Mouse (Mus musculus) forebrain, embryonic 10.5 days (tissue): ENCODE measurements around the gene Psmb4. TPM values are rescaled to one million over a fixed set of nuclear protein-coding genes. Genes with fewer than 3 reads are reported as not detected.
"Not testable (repeated sequence)": the region's sequence is repeated elsewhere in the genome, so short reads cannot be mapped to it uniquely, and the experiment has no call there.

Source experiments
- DNase-seq: peaks from one replicate; pipeline ENCODE4 v3.0.0-alpha.2; 2017; ENCODE audit warnings: low spot score; ENCODE audit errors: extremely low spot score
- H3K27ac ChIP-seq: fragments of 300-500 bp; sonication (generic); 2 replicates; pipeline ENCODE4 v1.5.1; 2016; ENCODE audit warnings: mild to moderate bottlenecking
- H3K27me3 ChIP-seq: fragments of 300-500 bp; sonication (generic); 2 replicates; pipeline ENCODE4 v1.6.1; 2016; ENCODE audit warnings: mild to moderate bottlenecking; ENCODE audit not compliant: poor library complexity, severe bottlenecking
- H3K36me3 ChIP-seq: fragments of 300-500 bp; sonication (generic); replicated peaks from 2 replicates; pipeline ENCODE4 v1.6.1; 2016; ENCODE audit warnings: mild to moderate bottlenecking, moderate library complexity
- H3K4me1 ChIP-seq: fragments of 300-500 bp; sonication (generic); 2 replicates; pipeline ENCODE4 v1.6.1; 2016
- H3K4me3 ChIP-seq: fragments of 300-500 bp; sonication (generic); 2 replicates; pipeline ENCODE4 v1.5.1; 2016; ENCODE audit warnings: mild to moderate bottlenecking, moderate library complexity
- H3K9me3 ChIP-seq: fragments of 300-500 bp; sonication (generic); 2 replicates; pipeline ENCODE4 v1.6.1; 2016; ENCODE audit warnings: mild to moderate bottlenecking, moderate library complexity
- WGBS: fragments of 180-500 bp; shearing (Covaris S2); methylation state at CpG from one replicate; pipeline ENCODE4 v1.1.7; 2016; 5-methylcytosine and 5-hydroxymethylcytosine counted together
- polyA plus RNA-seq: library from polyadenylated mRNA; unstranded; fragments of >200 nt; fragmentation: Nextera tagmentation; extraction: Ambion mirVana; gene quantifications from 2 replicates; pipeline ENCODE4 v1.2.1, GENCODE M21; 2016

Gene Psmb4
- polyA plus RNA-seq, 1 experiment from 2014 or later, result 349 TPM

DNA sequence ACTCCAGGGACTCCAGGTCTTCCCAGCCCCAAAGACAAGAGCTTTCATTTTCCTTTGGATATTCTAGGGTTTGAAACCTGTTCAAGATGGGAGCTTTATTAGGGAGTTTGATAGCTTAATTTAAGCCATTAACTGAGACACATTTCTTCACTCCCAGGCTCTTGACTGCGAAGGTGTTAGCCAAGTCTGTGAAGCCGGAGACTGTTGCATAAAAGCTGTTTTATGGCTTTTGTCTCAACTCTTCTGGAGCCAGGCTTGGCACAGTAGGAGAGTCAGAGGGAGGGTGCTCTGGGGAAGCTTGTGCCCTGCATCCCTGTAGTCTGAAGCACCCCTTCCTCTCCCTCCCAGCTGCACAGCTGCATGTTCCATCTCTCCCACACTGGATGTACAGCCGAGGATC is 35.6 kb upstream of the Psmb4 start:
- Histone ChIP-seq H3K9me3 (no peaks in the 10 kb centered on the region), H3K4me3 (no peak overlapping the region), H3K27ac (no peak overlapping the region), H3K36me3 (no peaks in the 10 kb centered on the region), H3K27me3 (no peaks in the 10 kb centered on the region), H3K4me1 (peaks cover 10% of the 10 kb centered on the region)
- 73% methylated on average over 3 of the region's 3 CpGs for WGBS
- DNase-seq, result no peak

- Histone ChIP-seq H3K36me3 (no peaks in the 10 kb centered on the region), H3K27ac (no peak overlapping the region)
Measured at GRCm38 (mm10) chr3:94921104-94921503, 34.3 kb upstream of the Psmb4 start.

DNA sequence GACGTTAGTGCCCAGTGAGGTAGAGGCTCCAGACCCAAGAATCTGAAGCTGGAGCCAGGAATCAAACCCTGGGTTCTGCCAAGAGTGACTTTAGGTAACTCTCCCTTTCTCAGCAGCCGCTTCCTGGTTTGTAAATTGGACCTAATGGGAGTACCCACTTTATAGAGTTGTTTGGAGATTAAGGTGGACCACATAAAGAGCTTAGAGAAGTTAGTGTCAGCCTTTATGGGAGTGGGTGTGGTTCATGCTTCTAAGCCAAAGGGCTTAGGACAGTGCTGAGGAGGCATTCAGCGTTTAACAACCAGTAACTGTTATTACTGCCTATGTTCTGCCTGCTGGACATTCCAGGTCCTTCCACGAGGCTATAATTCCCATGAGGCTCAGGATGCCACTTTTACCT is 32.1 kb upstream of the Psmb4 start:
- WGBS, result 87% methylated on average over 4 of the region's 4 CpGs
- Histone ChIP-seq H3K27ac (no peak overlapping the region), H3K4me1 (peaks cover 11% of the 10 kb centered on the region), H3K4me3 (no peak overlapping the region), H3K27me3 (no peaks in the 10 kb centered on the region), H3K9me3 (no peaks in the 10 kb centered on the region), H3K36me3 (no peaks in the 10 kb centered on the region)
- no peak for DNase-seq

More at GRCm38 (mm10) chr3:94921104-94921503, 34.3 kb upstream of the Psmb4 start:
- no peaks in the 10 kb centered on the region for H3K27me3 ChIP-seq
- DNase-seq, result no peak
- H3K9me3 ChIP-seq, result no peaks in the 10 kb centered on the region
- WGBS, result 65% methylated on average over 3 of the region's 3 CpGs
- H3K4me3 ChIP-seq, result no peak overlapping the region
- peaks cover 11% of the 10 kb centered on the region for H3K4me1 ChIP-seq

- WGBS, result 52% methylated on average over 14 of the region's 14 CpGs
- peaks cover 11% of the 10 kb centered on the region for H3K4me1 ChIP-seq
- DNase-seq, result peak; percentile 25
- H3K4me3 ChIP-seq, result no peak overlapping the region
- no peaks in the 10 kb centered on the region for H3K36me3 ChIP-seq
- no peaks in the 10 kb centered on the region for H3K27me3 ChIP-seq
- H3K9me3 ChIP-seq, result no peaks in the 10 kb centered on the region
- peak overlapping the region; percentile 62 for H3K27ac ChIP-seq
Measured at GRCm38 (mm10) chr3:94917816-94918361, 31.1 kb upstream of the Psmb4 start.

GRCm38 (mm10) chr3:94915903-94916741 is 29.4 kb upstream of the Psmb4 start:
- Histone ChIP-seq H3K4me1 (peaks cover 11% of the 10 kb centered on the region), H3K27me3 (no peaks in the 10 kb centered on the region), H3K36me3 (no peaks in the 10 kb centered on the region), H3K27ac (no peak overlapping the region), H3K9me3 (no peaks in the 10 kb centered on the region), H3K4me3 (no peak overlapping the region)
- no peak for DNase-seq
- WGBS, result 94% methylated on average over 7 of the region's 7 CpGs

DNA sequence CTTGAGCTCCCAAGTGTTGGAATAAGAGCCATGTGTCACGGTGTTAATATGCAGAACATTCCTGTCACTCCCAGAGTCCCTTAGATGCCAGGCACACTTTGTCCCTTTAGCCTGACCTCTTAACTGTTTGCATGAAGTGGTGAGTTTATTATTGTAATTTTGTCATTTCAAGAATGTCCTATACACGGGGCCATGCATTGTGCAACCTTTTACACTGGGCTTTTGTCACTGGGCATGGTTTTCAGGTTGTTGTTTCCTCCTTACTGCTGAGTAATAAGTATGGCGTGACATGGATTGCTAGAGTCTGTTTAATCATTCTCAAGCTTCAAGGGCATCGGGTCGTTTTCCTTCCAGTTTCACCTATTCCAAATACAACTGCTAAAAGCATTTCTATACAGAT is 27.0 kb upstream of the Psmb4 start:
- H3K36me3 ChIP-seq, result no peaks in the 10 kb centered on the region
- DNase-seq, result no peak
- H3K27me3 ChIP-seq, result no peaks in the 10 kb centered on the region
- H3K9me3 ChIP-seq, result no peaks in the 10 kb centered on the region
- no peak overlapping the region for H3K27ac ChIP-seq
- peaks cover 11% of the 10 kb centered on the region for H3K4me1 ChIP-seq
- H3K4me3 ChIP-seq, result no peak overlapping the region
- 84% methylated on average over 5 of the region's 5 CpGs for WGBS

DNA sequence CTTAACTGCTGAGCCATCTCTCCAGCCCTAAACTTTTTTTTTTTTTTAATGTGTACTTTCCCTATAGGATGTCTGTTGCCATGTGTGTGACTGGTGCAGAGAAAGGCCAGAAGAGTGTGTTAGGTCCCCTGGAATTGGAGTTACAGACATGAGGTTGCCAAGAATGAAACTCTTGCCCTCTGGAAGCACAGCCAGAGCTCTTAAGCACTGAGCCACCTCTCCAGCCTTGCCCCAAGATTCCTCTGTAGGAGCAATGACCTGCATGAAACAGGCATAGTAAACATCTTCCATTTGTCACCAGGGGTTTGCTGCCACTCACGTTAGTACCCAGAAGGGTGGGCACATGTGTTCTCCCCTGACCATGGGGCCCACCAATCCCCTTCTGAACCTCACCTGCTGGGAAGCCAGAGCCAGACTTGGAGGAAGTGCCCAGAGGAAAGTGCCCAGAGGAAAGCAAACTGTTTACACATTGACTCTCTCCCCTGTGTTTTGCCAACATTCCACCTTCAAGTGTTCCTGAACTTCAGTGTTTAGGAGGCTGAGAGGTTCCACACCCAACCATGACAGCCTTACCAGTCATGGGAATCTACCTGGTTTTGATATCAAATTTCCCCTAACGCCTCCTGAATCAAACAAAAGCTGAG is 24.4 kb upstream of the Psmb4 start:
- no peak overlapping the region for H3K27ac ChIP-seq
- H3K9me3 ChIP-seq, result no peaks in the 10 kb centered on the region
- no peak overlapping the region for H3K4me3 ChIP-seq
- WGBS, result 80% methylated on average over 2 of the region's 2 CpGs
- H3K4me1 ChIP-seq, result no peaks in the 10 kb centered on the region
- no peaks in the 10 kb centered on the region for H3K36me3 ChIP-seq
- H3K27me3 ChIP-seq, result no peaks in the 10 kb centered on the region
- DNase-seq, result no peak

- Histone ChIP-seq H3K27me3 (no peaks in the 10 kb centered on the region), H3K36me3 (no peaks in the 10 kb centered on the region), H3K4me1 (no peaks in the 10 kb centered on the region), H3K4me3 (no peak overlapping the region), H3K9me3 (no peaks in the 10 kb centered on the region), H3K27ac (no peak overlapping the region)
- 71% methylated on average over 1 of the region's 1 CpGs for WGBS
- no peak for DNase-seq
Measured at GRCm38 (mm10) chr3:94906482-94906881, 19.7 kb upstream of the Psmb4 start.

DNA sequence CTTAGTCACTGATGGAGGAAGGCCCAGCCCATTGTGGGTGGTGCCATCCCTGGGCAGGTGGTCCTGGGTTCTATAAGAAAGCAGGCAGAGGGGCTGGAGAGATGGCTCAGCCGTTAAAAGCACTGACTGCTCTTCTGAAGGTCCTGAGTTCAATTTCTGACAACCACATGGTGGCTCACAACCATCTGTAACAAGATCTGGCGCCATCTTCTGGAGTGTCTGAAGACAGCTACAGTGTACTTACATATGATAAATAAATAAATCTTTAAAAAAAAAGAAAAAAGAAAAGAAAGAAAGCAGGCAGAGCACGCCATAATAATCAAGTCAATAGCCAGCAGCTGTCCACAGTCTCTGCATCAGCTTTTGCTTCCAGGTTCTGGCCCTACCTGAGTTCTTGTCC is 18.0 kb upstream of the Psmb4 start:
- H3K36me3 ChIP-seq, H3K9me3 ChIP-seq, H3K4me3 ChIP-seq, H3K27me3 ChIP-seq, H3K27ac ChIP-seq, DNase-seq, H3K4me1 ChIP-seq: not testable (repeated sequence)
- WGBS, result 56% methylated on average over 3 of the region's 3 CpGs

- no peaks in the 10 kb centered on the region for H3K9me3 ChIP-seq
- no peaks in the 10 kb centered on the region for H3K4me1 ChIP-seq
- no peak overlapping the region for H3K4me3 ChIP-seq
- peak; percentile 51 for DNase-seq
- H3K27me3 ChIP-seq, result no peaks in the 10 kb centered on the region
- H3K27ac ChIP-seq, result no peak overlapping the region
- 26% methylated on average over 7 of the region's 7 CpGs for WGBS
- no peaks in the 10 kb centered on the region for H3K36me3 ChIP-seq
Measured at GRCm38 (mm10) chr3:94902747-94903146, 16.0 kb upstream of the Psmb4 start.

GRCm38 (mm10) chr3:94894076-94894475 is 7.3 kb upstream of the Psmb4 start:
- no peak for DNase-seq
- 83% methylated on average over 3 of the region's 3 CpGs for WGBS
- no peak overlapping the region for H3K27ac ChIP-seq
- H3K27me3 ChIP-seq, result no peaks in the 10 kb centered on the region
- no peaks in the 10 kb centered on the region for H3K9me3 ChIP-seq
- H3K4me3 ChIP-seq, result no peak overlapping the region
- no peaks in the 10 kb centered on the region for H3K36me3 ChIP-seq
- no peaks in the 10 kb centered on the region for H3K4me1 ChIP-seq

DNA sequence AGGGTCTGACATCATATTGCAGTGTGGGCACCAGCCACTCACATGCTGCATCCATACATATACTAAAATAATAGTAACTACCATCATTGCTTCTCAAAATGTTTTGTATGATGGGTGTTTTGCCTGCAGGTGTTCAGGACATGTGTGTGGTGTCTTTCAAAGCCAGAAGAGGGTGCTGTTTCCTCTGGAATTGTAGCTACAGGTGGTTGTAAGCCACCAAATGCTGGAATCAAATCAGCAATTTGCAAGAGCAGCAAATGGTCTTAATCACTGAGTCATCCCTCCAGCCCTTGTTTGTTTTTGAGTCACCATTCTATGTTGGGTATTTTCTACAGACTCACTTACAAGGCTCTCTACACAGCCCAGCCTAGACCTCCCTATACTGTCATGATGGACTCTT is 1.8 kb upstream of the Psmb4 start:
- Histone ChIP-seq H3K4me1 (peaks cover 23% of the 10 kb centered on the region), H3K27ac (no peak overlapping the region), H3K36me3 (peaks cover 22% of the 10 kb centered on the region), H3K27me3 (no peaks in the 10 kb centered on the region), H3K9me3 (no peaks in the 10 kb centered on the region), H3K4me3 (no peak overlapping the region)
- no peak for DNase-seq

DNA sequence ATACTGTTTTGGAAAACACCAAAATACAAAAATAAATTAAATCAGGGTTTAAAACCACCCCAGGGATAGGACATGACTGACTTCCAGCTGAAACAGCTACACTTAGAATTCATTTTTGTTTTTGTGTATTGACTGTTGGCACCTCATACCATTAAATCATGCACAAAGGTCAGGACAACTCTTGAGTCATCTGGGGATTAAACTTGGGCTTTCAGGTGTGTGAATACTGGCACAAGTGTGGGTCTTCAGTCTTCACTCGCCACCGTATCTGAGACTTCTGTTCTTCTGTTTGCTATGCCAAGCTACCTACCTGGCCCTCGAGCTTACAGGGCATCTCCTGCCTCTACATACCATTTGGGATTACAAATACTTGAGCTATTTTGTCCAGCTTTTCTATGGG is 4.2 kb downstream of the Psmb4 start:
- no peaks in the 10 kb centered on the region for H3K9me3 ChIP-seq
- H3K36me3 ChIP-seq, result peaks cover 82% of the 10 kb centered on the region
- no peak for DNase-seq
- peaks cover 22% of the 10 kb centered on the region for H3K4me1 ChIP-seq
- H3K27me3 ChIP-seq, result no peaks in the 10 kb centered on the region
- H3K4me3 ChIP-seq, result no peak overlapping the region
- no peak overlapping the region for H3K27ac ChIP-seq
- 91% methylated on average over 3 of the region's 3 CpGs for WGBS
